Comparison of ENCODE assay signal across 8 mouse cellular contexts in the genomic region with DNA sequence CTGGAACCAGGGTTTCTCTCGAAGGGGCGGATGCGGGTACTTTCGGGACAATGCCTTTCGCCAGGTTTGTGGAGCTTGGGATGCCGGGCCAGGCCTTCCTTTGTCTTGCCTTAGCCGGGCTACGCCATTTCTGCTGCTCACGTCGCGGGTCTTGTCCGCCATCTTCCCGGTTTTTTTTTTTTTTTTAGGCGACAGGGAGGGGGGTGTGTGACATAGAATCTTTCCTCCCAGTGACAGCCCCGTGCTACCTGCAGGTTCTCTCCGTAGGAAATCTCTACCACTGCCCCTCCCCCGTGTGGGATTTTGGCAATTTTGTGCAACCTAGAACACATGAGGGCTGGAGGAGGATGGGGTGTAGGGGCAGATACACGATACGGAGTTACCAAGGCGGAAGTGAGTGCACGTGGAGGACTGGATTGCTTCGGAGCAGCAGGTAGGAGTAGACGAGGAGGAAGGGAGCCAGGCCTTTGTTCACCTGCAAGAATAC. TPM values are rescaled to one million over a fixed set of nuclear protein-coding genes. Genes with fewer than 3 reads are reported as not detected.
DNase-seq lines count a peak whose midpoint lies in the region; ATAC-seq and TF ChIP-seq lines count a peak whose summit lies in the region.

No protein-coding gene starts in this region.

- H3K27ac ChIP-seq in heart, embryonic 16.5 days (ENCODE audit: low read length), result peak overlapping the region; percentile 90
- H3K27ac ChIP-seq in limb, embryonic 14.5 days (replicated peaks; ENCODE audit: low read depth, low read length), result peak overlapping the region; percentile 96

- no peak for ATAC-seq in G1E (ENCODE audit: extremely low read depth, insufficient number of reproducible peaks, low FRiP score, poor library complexity, severe bottlenecking)
- peak; percentile 50 for ATAC-seq in heart, embryonic 16.5 days (replicated peaks; ENCODE audit: extremely low read depth, insufficient read depth, low FRiP score)
- ATAC-seq in limb, embryonic 14.5 days (ENCODE audit: low FRiP score, low read depth), result peak; percentile 48
- ATAC-seq in monocyte, adult 5-6 weeks (replicated peaks; ENCODE audit: insufficient number of reproducible peaks, low FRiP score, low TSS enrichment, poor library complexity, severe bottlenecking), result 0 out of 2 replicates have a peak, but pooled peaks have one; percentile 5

- TF ChIP-seq CTCF in G1E (IDR thresholded peaks at IDR 0.05; ENCODE audit: low read depth, low read length), result no peak

- H3K4me3 ChIP-seq in G1E (ENCODE audit: low read depth, low read length), result peak overlapping the region; percentile 99
- peak overlapping the region; percentile 95 for H3K4me3 ChIP-seq in heart, embryonic 16.5 days (ENCODE audit: low read length)
- H3K4me3 ChIP-seq in limb, embryonic 14.5 days (replicated peaks; ENCODE audit: low read length), result peak overlapping the region; percentile 83

- peak overlapping the region; percentile 91 for H3K4me2 ChIP-seq in heart, embryonic 16.5 days (ENCODE audit: low read depth, low read length)
- H3K4me2 ChIP-seq in limb, embryonic 14.5 days (replicated peaks; ENCODE audit: low read depth, low read length, severe bottlenecking), result peak overlapping the region; percentile 73

- peaks cover 3% of the 10 kb centered on the region; the same call in 1 of the 2 replicates for H3K27me3 ChIP-seq in G1E (ENCODE audit: insufficient read depth, low read length)
- no peaks in the 10 kb centered on the region for H3K27me3 ChIP-seq in heart, embryonic 16.5 days (ENCODE audit: control insufficient read depth, insufficient read depth, low read length)
- no peaks in the 10 kb centered on the region for H3K27me3 ChIP-seq in limb, embryonic 14.5 days (ENCODE audit: control insufficient read depth, insufficient read depth, low read length)

- TF ChIP-seq POLR2A in limb, embryonic 14.5 days (IDR thresholded peaks at IDR 0.05; ENCODE audit: borderline replicate concordance, extremely low read depth, insufficient read depth, insufficient read length), result no peak

- H3K4me1 ChIP-seq in G1E (ENCODE audit: insufficient read depth, low read depth, low read length), result peaks cover 45% of the 10 kb centered on the region
- peaks cover 18% of the 10 kb centered on the region for H3K4me1 ChIP-seq in heart, embryonic 16.5 days (ENCODE audit: control insufficient read depth, insufficient read depth, low read length)
- peaks cover 11% of the 10 kb centered on the region; the same call in 1 of the 2 replicates for H3K4me1 ChIP-seq in limb, embryonic 14.5 days (ENCODE audit: control insufficient read depth, insufficient read depth, low read length)

- peak; percentile 38 to 44 for DNase-seq in kidney, adult 8-10 months
- DNase-seq in kidney, postnatal 36 days, result no peak
- DNase-seq in G1E (ENCODE audit: low spot score), result peak; percentile 66
- peak; percentile 76 for DNase-seq in embryo, embryonic 11 days
- DNase-seq in limb, embryonic 14.5 days (ENCODE audit: low spot score), result peak; percentile 28
- DNase-seq in yolk sac, embryonic 10.5 days (ENCODE audit: low spot score), result peak; percentile 71

- no peaks in the 10 kb centered on the region for H3K9me3 ChIP-seq in G1E (replicated peaks)
- H3K9me3 ChIP-seq in heart, embryonic 16.5 days (replicated peaks; ENCODE audit: control insufficient read depth, low read length), result no peaks in the 10 kb centered on the region
- H3K9me3 ChIP-seq in limb, embryonic 14.5 days (ENCODE audit: control insufficient read depth, low read length), result no peaks in the 10 kb centered on the region

- WGBS in heart, embryonic 16.5 days, result 1% methylated on average over 23 of the region's 23 CpGs
- 0% methylated on average over 22 of the region's 23 CpGs for WGBS in limb, embryonic 14.5 days

- peaks cover 45% of the 10 kb centered on the region for H3K36me3 ChIP-seq in G1E (replicated peaks)
- peaks cover 19% of the 10 kb centered on the region for H3K36me3 ChIP-seq in heart, embryonic 16.5 days (ENCODE audit: control insufficient read depth, insufficient read depth)
- peaks cover 37% of the 10 kb centered on the region for H3K36me3 ChIP-seq in limb, embryonic 14.5 days (ENCODE audit: control insufficient read depth, insufficient read depth, low read length)

- H3K9ac ChIP-seq in heart, embryonic 16.5 days (ENCODE audit: low read length), result peak overlapping the region; percentile 94
- peak overlapping the region; percentile 91 for H3K9ac ChIP-seq in limb, embryonic 14.5 days (ENCODE audit: low read depth, low read length, severe bottlenecking)

RNA-seq across cellular contexts. Expression of a gene that starts 0.5 kb away (rescaled TPM):
- total RNA-seq in G1E (2014; fragmentation: Nextera tagmentation) (113 and 114 TPM in 2 replicates), G1E (2017) (79.9 and 90.4 TPM in 2 replicates)
- polyA plus RNA-seq in G1E (2012), result 276 and 317 TPM in 2 replicates
- 73.1 and 78.4 TPM in 2 replicates for polyA plus RNA-seq in heart, embryonic 16.5 days (2015; fragmentation: Nextera tagmentation; extraction: Ambion mirVana)
- polyA plus RNA-seq in limb, embryonic 14.5 days (2012; rRNA removed), result 315 and 368 TPM in 2 replicates
- polyA plus RNA-seq in limb, embryonic 14.5 days (2014; fragmentation: Nextera tagmentation; extraction: Ambion mirVana), result 163 and 170 TPM in 2 replicates
- total RNA-seq in monocyte, adult 5-6 weeks (2017), result 28.3 to 44.7 TPM (median 44.0 TPM) in 3 replicates

RNA-seq across cellular contexts. Expression of a gene that starts 0.5 kb away (rescaled TPM):
- total RNA-seq in G1E (2014; fragmentation: Nextera tagmentation) (0.87 and 3.6 TPM in 2 replicates), G1E (2017) (0.60 and 1.3 TPM in 2 replicates)
- polyA plus RNA-seq in G1E (2012), result 0.05 TPM in 1 of 2 replicates, not detected in the other
- polyA plus RNA-seq in heart, embryonic 16.5 days (2015; fragmentation: Nextera tagmentation; extraction: Ambion mirVana), result 0.95 and 1.2 TPM in 2 replicates
- polyA plus RNA-seq in limb, embryonic 14.5 days (2012; rRNA removed), result 1.3 and 1.4 TPM in 2 replicates
- polyA plus RNA-seq in limb, embryonic 14.5 days (2014; fragmentation: Nextera tagmentation; extraction: Ambion mirVana), result 0.53 and 1.3 TPM in 2 replicates
- 0.49 to 0.53 TPM in 2 of 3 replicates, not detected in the other for total RNA-seq in monocyte, adult 5-6 weeks (2017)

RNA-seq across cellular contexts. Expression of a gene that starts 10.2 kb away (rescaled TPM):
- total RNA-seq in G1E (2014; fragmentation: Nextera tagmentation), result not detected in 2 replicates
- not detected in 2 replicates for total RNA-seq in G1E (2017)
- polyA plus RNA-seq in G1E (2012), result not detected in 2 replicates
- not detected in 2 replicates for polyA plus RNA-seq in heart, embryonic 16.5 days (2015; fragmentation: Nextera tagmentation; extraction: Ambion mirVana)
- 0.09 and 0.25 TPM in 2 replicates for polyA plus RNA-seq in limb, embryonic 14.5 days (2012; rRNA removed)
- polyA plus RNA-seq in limb, embryonic 14.5 days (2014; fragmentation: Nextera tagmentation; extraction: Ambion mirVana), result 0.11 and 0.25 TPM in 2 replicates
- not detected in 3 replicates for total RNA-seq in monocyte, adult 5-6 weeks (2017)

RNA-seq across cellular contexts. Expression of a gene that starts 11.1 kb away (rescaled TPM):
- total RNA-seq in G1E (2014; fragmentation: Nextera tagmentation) (not detected in 2 replicates), G1E (2017) (0.22 TPM in 1 of 2 replicates, not detected in the other)
- polyA plus RNA-seq in G1E (2012), result not detected in 2 replicates
- polyA plus RNA-seq in heart, embryonic 16.5 days (2015; fragmentation: Nextera tagmentation; extraction: Ambion mirVana), result not detected in 2 replicates
- polyA plus RNA-seq in limb, embryonic 14.5 days (2012; rRNA removed), result not detected in 2 replicates
- polyA plus RNA-seq in limb, embryonic 14.5 days (2014; fragmentation: Nextera tagmentation; extraction: Ambion mirVana), result not detected in 2 replicates
- not detected in 3 replicates for total RNA-seq in monocyte, adult 5-6 weeks (2017)

RNA-seq across cellular contexts. Expression of a gene that starts 14.2 kb away (rescaled TPM):
- total RNA-seq in G1E (2014; fragmentation: Nextera tagmentation) (not detected in 2 replicates), G1E (2017) (not detected in 2 replicates)
- polyA plus RNA-seq in G1E (2012), result not detected in 2 replicates
- not detected in 2 replicates for polyA plus RNA-seq in heart, embryonic 16.5 days (2015; fragmentation: Nextera tagmentation; extraction: Ambion mirVana)
- polyA plus RNA-seq in limb, embryonic 14.5 days (2012; rRNA removed), result not detected in 2 replicates
- polyA plus RNA-seq in limb, embryonic 14.5 days (2014; fragmentation: Nextera tagmentation; extraction: Ambion mirVana), result not detected in 2 replicates
- not detected in 3 replicates for total RNA-seq in monocyte, adult 5-6 weeks (2017)

Comparison
In these comparisons a context has a peak if more than half of its experiments do, and no peak if none do; other contexts are left out.
1. DNase-seq: peak in kidney, adult 8-10 months (2 of 2), G1E (single experiment), embryo, embryonic 11 days (single experiment), limb, embryonic 14.5 days (single experiment) and yolk sac, embryonic 10.5 days (single experiment); none in kidney, postnatal 36 days (0 of 2).
2. Peak in every context shown above with its lines, with median percentiles within 50 percentile points of each other: H3K4me3 ChIP-seq.